Mouse (Mus musculus) mouse embryonic stem cell (cell line): ENCODE data around the gene Stat5b.

Experiments used
- in situ Hi-C, 2 experiments: fragments of 300-500 bp; cut with MboI; formaldehyde crosslinking; loops; 1 replicate in 1 of 2; 3 replicates in 1 of 2; pipeline ENCODE4 v1.14.3; 2019 to 2020; ENCODE audit warnings: low sequenced_read_pairs in 2 of 2, low pct_unique_long_range_greater_than_20kb in 1 of 2, mixed read lengths in 1 of 2; ENCODE audit not compliant: unreplicated experiment in 1 of 2

Gene Stat5b

DNA sequence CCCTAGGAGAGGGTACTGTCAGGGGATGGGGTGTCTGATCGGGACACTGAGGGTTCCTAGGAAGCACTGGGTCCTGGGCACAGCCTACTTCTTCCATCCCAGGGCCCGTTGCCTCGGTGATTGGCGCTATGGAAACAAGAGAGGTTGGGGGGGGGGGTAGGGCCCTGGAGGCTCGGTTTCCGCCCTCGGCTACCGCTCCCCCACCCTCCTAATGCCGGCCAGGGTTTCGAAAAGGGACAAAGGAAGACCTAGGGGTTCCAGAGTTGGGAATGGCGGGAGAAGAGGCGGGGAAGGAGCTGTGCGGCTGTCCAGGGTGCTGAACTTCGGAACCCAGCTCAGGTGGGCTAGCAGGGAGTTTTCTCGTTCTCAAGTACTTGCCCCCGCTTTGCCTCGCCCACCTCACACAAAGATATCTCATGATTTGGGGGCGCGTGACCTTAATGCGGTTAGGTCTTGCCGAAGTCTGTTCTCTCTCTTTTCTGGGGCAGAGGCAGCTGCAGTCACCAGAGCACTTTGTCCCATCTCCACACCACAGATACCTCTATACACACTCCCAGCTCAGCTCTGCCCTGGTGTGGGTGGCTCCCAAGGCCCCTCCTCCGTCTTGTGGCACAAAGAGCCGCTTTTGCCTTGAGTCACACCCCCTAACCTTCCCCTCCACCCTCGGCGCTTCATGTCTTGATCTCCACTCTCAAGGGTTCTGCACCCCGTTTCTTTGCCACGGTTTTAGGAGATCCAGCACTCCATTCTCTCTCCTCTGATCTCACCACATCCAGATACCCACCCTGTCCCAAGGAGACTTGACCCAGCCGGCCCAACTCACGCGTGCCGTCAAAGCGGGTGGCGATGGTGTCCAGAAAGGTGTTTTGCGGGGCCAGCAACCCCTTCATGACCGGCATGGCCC, 91.6 kb downstream of the Stat5b start:
- in situ Hi-C loops: no loop called here

DNA sequence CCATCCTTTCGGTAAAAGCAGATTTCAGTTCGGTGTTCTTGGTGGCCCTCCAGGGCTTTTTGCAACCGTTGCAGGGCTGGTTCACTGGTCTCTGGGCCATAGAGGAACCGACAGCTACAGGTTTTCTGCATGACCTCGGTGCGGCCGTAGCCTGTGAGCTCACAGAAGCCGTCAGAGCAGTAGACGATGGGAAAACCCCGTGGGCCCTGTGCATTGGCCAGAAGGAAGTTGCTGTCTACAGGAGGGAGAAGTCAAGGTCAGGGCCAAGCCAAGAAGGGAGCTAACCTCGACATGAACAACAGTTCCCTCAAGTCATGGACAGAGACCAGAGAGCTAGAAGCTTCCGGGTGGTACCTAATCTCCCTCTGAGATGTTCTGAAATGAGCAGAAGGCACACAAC, 93.0 kb downstream of the Stat5b start:
- in situ Hi-C loops: no loop called here

DNA sequence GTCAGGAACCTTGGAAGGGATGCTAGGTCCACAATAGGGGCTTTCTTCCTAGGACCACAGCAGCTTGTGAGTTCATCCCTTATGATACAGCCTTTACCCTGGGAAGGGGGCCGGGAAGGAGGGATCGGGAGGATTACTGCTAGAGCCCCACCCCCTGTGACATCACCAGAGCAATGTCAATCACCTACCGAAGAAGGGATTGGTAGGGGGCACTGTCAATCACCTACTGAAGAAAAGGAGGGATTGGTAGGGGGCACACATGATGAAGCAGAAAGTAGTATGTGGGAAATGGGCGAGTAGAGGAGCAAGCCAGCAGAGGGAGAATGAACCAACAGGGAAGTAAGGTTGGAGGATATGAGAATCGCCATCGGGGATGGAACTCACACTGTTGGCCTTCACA, 94.0 kb downstream of the Stat5b start:
- in situ Hi-C loops: no loop called here

DNA sequence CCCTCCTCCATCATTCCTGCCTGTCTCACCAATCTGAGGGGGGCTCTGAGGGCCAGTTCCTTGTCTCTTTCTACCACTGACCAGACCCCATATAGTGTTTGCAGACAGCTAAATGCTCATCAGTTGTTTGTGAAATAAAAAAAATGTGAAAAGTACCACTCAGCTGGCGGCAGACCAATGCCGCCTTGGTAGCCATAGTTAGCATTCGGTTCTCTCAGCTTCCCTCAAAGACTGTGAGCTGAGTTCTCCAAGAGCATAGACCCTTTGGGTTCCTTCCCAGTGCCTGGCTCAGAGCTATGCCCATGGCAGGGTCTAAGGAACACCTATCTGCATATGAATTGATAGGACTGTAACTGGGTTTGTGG, 95.8 kb downstream of the Stat5b start:
- in situ Hi-C loops: no loop called here

DNA sequence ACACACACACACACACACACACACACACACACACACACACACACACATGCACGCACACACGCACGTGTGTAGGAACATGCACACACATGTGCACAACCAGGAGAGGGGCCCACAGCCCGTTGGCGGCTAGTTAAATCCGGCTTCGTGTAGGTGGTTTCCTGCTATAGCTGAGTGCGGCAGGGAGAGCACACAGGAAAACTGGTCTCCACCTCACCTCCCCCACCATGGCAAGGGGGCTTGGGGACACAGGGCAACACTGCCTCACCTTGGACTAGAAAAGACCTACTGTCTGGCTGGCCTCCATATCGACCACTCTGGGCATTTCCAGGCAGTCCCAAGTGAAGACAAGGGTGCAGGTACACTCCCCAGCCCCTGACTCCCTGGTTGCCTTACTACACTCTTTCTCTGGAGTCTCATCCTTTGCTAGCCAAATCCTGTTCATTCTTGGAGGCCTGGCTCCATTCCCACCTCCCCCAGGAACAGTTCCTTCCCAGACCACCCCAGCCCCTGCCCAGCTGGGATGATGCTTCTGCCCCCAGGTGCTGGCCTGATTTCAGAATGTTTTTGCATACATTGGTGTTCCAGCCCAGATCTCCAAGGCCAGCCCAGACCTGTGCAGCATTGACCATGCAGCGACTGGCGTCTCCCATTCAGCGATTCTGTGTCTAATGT, 96.4 kb downstream of the Stat5b start:
- in situ Hi-C loops: no loop called here

DNA sequence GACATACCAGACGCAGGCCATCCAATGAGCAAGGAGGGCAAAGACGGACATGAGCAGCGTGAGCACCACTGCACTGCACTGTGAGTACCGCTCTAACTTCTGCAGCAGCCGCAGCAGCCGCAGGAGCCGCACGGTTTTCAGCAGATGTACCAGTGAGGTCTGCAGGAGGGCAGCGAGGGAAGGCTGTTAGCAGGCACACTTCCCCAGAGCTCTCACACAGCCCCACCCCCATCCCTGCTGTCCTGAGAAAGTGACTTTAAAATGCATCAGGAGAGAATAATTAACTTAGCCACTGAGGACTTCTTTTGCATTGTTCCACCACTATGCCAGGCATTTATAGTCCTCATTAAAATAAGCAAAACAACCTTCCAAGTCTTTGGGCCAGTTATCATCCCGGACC, 98.2 kb downstream of the Stat5b start:
- in situ Hi-C loops: no loop called here

DNA sequence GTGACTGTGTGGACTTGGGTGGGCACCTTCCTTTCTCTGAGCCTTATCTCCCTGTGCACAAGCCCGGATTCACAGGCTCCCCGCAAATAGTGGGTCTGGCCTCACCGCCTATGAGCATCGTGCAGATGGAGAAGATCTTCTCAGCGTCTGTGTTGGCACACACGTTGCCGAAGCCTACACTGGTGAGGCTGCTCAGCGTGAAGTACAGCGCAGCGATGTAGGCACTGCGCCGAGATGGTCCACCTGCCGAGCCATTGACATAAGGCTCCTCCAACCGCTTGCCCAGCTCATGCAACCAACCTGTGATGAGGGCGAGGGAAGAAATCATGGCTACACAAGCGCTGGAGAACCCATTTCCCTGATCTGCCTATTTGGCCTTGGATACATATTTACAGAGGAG, 100.4 kb downstream of the Stat5b start:
- in situ Hi-C loops: no loop called here

DNA sequence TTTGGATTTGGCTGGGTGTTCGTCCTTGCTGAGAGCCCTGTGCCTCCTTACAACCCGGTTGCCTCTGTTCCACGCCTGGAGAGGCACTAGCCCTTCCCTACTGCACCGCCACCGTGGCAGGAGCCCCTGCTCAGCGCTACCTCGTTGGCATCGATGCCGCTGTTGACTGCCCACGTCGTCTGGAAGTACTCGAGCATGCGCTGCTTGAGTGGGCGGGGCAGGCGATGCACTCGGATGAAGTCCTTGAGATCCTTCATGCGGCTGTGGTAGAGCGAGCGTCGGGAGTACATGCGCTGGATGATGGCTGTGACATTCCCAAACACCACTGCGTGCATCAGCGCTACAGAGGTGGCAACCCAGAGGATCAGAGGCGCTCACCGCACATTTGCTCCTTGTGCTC, 101.1 kb downstream of the Stat5b start:
- in situ Hi-C loops: no loop called here

DNA sequence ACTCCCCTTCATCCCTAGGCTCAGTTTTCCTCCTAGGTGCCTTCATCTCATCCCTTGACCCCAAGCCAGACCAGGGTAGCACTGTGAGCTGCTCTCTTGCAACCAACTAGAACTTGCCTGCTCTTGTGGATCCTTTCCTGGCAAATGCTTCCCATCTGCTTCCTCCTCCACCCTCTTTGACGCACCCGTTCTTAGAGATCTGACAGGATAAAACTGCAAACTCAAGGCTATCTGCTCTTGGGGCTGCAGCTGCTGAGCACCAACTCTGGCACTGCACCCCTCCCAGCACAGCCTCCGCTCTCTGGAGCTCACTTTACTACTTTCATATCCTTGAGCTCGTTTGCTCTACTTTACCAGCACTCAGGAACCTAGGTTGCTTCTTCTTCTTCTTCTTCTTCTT, 101.9 kb downstream of the Stat5b start:
- in situ Hi-C loops: no loop called here

DNA sequence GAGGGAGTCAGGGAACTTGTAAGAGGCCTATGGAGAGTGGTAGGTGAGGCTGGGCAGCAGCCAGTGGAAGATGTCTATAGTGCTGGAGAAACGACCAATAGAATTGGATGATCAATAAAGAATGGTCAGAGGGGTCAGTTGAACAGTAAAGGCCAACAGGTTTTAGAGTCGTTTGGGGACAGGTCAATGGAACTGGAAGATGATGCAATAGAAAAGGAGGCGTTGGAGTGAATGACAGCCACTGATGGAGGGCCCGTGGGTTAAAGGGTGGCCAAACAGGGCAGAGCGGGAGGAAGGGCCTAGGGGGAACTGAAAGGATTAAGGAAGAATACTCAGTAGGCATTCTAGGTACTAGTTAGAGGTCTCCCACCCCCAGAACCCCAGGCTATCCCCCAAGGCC, 103.4 kb downstream of the Stat5b start:
- in situ Hi-C loops: no loop called here

DNA sequence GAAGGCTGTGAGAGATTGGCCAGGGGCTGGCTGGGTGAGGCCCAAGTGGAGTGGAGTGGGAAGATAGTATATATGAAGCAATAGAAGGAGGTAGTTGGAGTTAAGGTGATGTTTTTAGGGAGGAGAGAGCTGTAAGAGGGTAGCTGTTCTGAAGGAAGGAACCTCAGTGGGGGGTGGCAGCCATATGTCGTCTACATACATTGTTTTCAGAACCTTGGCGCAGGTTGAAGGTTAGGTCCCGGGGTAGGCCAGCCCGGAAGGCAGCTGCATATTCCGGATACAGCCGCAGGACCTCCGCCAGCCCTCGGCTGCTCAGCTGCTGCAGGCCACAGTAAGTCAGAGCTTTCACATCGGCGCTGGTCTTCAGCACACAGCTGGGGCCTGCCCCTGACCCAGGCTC, 104.0 kb downstream of the Stat5b start:
- in situ Hi-C loops: no loop called here

DNA sequence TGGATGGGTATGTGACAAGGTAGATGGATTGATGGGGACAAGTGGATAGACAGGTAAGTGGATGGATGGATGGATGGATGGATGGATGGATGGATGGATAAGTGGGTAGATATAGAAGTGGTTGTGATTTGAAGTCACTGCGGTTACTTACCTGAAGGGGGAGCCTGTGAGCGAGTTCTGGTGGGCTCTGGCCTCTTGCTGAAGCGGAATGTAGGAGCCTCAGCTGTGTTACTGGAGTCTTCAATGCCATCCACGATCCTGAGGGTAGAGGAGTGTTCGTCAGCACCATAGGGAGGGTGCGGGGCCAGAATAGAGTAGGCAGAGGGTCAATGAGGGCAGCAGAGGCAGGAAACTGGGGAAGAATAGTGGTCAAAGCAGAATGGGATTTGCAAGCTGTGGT, 105.4 kb downstream of the Stat5b start:
- in situ Hi-C loops: no loop called here

DNA sequence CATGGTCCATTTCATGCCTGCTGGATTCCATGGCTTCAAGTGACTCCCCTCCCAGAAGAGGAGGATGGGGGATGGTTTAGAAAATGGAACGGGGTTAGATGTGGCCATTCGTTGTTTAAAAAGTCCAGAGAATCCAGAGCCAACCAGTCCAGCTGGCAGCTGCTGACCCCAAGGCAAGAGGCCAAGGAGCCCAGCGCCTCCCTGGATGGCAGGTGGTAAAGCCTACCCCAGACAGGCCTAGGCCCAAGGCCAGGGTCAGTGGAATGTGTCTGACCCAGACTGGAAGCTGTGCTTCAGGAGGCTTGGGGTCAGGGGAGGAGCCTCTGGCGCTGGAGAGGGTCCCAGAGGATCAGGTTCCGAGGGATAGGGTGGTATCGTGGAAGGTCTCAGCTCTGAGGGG, 109.2 kb downstream of the Stat5b start:
- in situ Hi-C loops: no loop called here

DNA sequence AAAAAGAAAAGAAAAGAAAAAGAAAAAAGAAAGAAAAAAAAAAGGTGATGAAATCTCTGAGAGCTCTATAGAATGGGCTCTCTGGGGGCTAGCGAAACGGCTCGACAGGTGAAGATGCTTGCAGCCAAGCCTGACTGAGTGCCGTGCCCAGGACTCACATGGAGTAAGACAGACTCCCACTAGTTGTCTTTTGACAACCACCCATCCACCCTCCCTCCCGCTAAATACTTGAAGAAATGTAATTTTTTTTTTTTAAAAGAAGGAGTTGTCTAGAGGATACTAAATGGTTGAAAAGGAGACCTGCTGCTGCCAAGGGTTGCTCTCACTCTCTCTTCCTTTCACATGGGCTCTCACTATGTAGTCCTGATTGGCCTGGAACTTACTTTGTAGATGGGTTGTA, 111.8 kb downstream of the Stat5b start:
- in situ Hi-C loops: no loop called here

DNA sequence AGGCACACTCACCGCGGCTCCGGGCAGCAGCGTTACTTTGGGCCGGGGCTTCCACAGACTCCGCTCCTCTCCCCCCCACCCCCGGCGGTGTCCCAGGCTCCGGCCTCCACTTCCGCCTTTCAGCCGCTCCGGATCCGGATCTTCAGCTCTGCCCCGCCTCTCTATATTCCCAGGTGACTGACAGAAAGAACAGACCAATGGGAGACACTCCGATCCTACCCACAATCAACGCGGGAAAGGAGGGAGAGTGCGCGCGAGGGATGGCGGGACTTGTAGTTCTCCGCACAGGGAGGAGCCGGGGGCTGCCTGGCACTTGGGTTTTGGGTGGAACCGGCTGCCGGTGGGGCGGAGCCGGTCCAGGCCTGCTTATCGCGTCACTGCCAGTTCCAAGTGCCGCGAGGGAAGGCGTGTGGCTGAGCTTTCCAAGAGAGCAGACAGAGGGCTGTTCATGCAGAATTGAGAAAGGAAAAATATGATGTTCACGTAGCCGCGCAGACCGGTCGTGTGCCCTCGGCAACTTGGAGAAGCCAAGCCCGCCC, 112.4 kb downstream of the Stat5b start, which contains the start of gene Rab5c:
Gene Rab5c (minus strand): TSS at position 150 of the 539 bp plus-strand sequence.
- in situ Hi-C loops: no loop called here

DNA sequence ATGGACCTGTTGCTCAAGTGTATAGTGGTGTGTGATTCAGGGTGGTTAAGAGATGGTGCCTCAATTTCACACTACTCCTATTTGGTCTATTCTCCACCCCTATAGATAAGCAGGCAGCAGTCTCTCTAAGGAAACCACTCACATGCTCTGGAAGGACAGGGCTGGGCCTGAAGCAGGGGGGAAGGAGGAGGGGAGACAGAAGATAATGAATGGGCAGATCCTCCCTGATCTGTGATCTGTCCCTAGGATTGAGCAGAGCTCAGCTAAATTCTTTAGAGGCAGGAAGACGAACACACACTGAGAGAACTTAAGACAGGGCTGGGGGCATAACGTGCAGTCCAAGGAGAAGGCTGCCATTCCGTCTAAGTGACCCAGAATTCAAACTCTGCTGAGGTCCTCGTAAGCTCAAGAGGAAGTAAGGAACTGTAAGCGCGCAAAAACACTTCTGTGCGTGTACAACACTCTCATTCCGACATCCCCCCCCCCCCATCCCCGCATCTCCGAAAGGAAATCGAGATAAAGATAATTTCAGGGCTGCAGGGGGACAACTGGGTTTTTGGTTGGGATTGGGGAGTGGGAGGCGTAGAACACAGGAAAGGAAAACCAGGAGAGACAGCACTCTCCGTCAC, 113.3 kb downstream of the Stat5b start:
- in situ Hi-C loops: no loop called here

DNA sequence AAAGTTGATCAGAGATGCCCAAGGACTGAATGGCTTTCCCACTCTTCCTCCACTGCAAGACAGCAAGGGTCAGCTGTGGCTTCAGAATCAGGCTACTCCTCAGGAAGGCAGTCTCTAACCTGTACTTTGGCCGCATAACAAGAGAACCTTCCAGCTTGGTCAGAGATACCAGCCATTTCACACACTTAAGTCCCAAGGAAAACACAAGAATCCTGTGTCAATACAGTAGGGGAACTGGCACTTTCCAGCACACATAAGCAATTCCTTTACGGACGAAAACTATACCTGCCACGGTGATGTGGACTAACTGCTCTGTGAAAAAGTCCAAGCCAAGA, 113.8 kb downstream of the Stat5b start:
- in situ Hi-C loops: no loop called here

DNA sequence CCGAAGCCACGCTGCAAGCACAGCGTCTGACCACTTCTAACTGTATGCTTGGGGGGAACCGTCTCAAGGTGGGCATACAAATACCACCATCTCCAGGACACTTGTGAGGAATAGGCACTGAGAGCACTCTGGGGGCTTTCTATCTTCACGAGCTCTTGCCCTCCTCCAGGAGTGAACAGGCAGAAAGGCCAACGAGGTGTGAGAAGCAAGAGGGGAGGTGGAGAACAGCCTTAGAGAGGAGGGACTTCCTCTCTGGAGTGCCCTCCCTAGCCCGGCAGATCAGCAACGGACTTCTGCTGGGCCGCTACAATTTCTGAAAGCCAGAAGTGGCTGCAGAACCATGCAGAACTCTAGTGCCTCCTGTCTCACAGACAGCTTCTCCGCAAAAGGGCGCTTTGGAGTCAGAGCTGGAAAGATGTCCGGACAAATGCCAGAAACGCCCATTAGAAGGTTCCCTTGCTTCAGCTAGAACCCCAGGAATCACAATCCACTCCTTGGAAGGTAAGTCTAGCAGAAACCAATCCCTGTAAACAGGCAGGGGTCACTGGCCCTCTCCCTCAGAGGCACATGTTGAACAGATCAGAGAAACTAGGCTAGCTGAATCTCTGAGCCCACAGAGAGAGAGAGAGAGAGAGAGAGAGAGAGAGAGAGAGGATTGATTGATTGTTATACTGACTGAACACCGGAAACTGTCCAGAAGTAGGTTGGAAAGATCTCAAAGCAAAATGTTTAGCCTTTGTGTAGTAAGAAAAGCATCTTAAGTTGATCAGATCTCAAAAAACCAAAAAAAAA, 114.4 kb downstream of the Stat5b start:
- in situ Hi-C loops: no loop called here
